Mouse (Mus musculus) C2C12 (cell line): ENCODE measurements around the gene AU021092.

Experiments
- CTCF ChIP-seq: IDR thresholded peaks from one replicate; pipeline ENCODE4 v1.5.1; 2011; ENCODE audit not compliant: control insufficient read depth, insufficient read depth, insufficient read length
- MYOD1 ChIP-seq: IDR thresholded peaks from one replicate; pipeline ENCODE4 v1.6.1; 2011; ENCODE audit warnings: low read depth; ENCODE audit not compliant: control insufficient read depth, insufficient read length
- USF1 ChIP-seq: IDR thresholded peaks from one replicate; pipeline ENCODE4 v1.6.1; 2011; ENCODE audit warnings: low read depth, mild to moderate bottlenecking, control low read depth, moderate library complexity

GRCm38 (mm10) chr16:5263926-5264325 lies 41.8 kb upstream of the AU021092 start:
- TF ChIP-seq USF1: no peak
- no peak for TF ChIP-seq CTCF
- TF ChIP-seq MYOD1: no peak
